Mouse (Mus musculus): Measurements from ENCODE around the gene Zbtb33.

- TF ChIP-seq CTCF (IDR thresholded peaks at IDR 0.05; ENCODE audit: low read depth): no peak
- no peak for TF ChIP-seq EP300 (IDR thresholded peaks at IDR 0.05; ENCODE audit: low read depth)
Observed at GRCm38 (mm10) chrX:38185520-38185919, 4.1 kb upstream of the Zbtb33 start.
